Mouse (Mus musculus): ENCODE results near the gene Pappa2. TPM values are rescaled to one million over a fixed set of nuclear protein-coding genes. Genes with fewer than 3 reads are reported as not detected.

The Pappa2 gene
- polyA plus RNA-seq, 1 experiment from 2014 or later, result 1.9 TPM

- H3K9ac ChIP-seq (ENCODE audit: low read length), result no peak overlapping the region
- no peak overlapping the region for H3K4me2 ChIP-seq
- no peaks in the 10 kb centered on the region for H3K4me1 ChIP-seq (ENCODE audit: control insufficient read depth, insufficient read depth, low read length)
- no peaks in the 10 kb centered on the region for H3K27me3 ChIP-seq (ENCODE audit: control insufficient read depth, insufficient read depth, low read length)
- H3K36me3 ChIP-seq (ENCODE audit: control insufficient read depth, insufficient read depth, low read length), result no peaks in the 10 kb centered on the region
- DNase-seq (ENCODE audit: low spot score, missing footprints), result no peak
- no peaks in the 10 kb centered on the region for H3K9me3 ChIP-seq (ENCODE audit: control insufficient read depth, low read length)
- no peak overlapping the region for H3K4me3 ChIP-seq (ENCODE audit: low read depth, low read length)
- ATAC-seq (ENCODE audit: low FRiP score), result no peak
- no peak overlapping the region for H3K27ac ChIP-seq (ENCODE audit: low read depth, low read length)
Measured at GRCm38 (mm10) chr1:158764211-158764610, 216.1 kb downstream of the Pappa2 start.

DNA sequence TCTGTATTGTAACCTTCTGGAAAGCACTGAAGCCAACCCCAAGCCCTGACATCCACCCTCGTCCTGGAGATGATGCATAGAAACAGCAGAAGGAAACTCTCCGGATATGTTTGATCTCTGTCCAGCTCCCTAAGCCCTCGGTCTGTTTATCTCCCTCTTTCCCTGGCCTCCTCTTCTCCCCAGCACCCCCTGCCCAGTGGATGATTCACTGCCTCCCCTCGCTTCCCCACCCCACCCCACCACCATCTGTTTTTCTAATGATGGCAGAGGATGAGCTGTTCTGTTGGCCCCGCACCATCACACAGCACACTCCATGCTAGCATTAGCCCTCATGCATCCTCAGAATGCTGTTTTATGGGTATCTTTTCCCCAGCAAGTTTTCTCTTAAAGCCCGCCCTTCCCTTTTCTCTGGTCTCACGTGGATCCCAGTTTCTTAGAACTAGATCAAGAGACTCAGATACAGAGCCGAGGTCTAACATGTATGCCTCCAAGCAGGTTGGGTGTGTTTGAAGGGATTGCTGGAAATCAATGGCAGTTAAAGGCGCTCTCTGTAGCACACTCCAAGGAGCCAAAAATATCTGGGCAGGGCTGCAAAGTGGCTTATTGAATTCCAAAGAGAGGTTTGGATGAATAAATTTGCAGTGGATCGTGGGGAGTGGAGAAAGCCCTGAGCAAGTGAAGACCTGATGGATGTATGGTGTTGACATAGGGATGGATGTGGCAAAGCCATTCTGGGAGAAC is 231.8 kb downstream of the Pappa2 start:
- Histone ChIP-seq H3K27ac (ENCODE audit: low read depth, low read length) (no peak overlapping the region), H3K27me3 (ENCODE audit: control insufficient read depth, insufficient read depth, low read length) (no peaks in the 10 kb centered on the region), H3K4me1 (ENCODE audit: control insufficient read depth, insufficient read depth, low read length) (no peaks in the 10 kb centered on the region), H3K9ac (ENCODE audit: low read length) (no peak overlapping the region), H3K4me3 (ENCODE audit: low read depth, low read length) (no peak overlapping the region), H3K4me2 (no peak overlapping the region), H3K9me3 (ENCODE audit: control insufficient read depth, low read length) (no peaks in the 10 kb centered on the region), H3K36me3 (ENCODE audit: control insufficient read depth, insufficient read depth, low read length) (no peaks in the 10 kb centered on the region)
- ATAC-seq (ENCODE audit: low FRiP score) (no peak; the same call in 1 of the 2 replicates), DNase-seq (ENCODE audit: low spot score, missing footprints) (no peak)
- 81% methylated on average over 10 of the region's 10 CpGs for WGBS

GRCm38 (mm10) chr1:158741449-158741848 is 238.8 kb downstream of the Pappa2 start:
- 87% methylated on average over 5 of the region's 5 CpGs for WGBS
- no peaks in the 10 kb centered on the region for H3K27me3 ChIP-seq (ENCODE audit: control insufficient read depth, insufficient read depth, low read length)
- H3K9ac ChIP-seq (ENCODE audit: low read length), result no peak overlapping the region
- no peak overlapping the region for H3K4me3 ChIP-seq (ENCODE audit: low read depth, low read length)
- no peak overlapping the region for H3K27ac ChIP-seq (ENCODE audit: low read depth, low read length)
- ATAC-seq (ENCODE audit: low FRiP score) (no peak), DNase-seq (ENCODE audit: low spot score, missing footprints) (no peak)
- peaks cover 4% of the 10 kb centered on the region; the same call in 1 of the 2 replicates for H3K4me1 ChIP-seq (ENCODE audit: control insufficient read depth, insufficient read depth, low read length)
- no peaks in the 10 kb centered on the region for H3K9me3 ChIP-seq (ENCODE audit: control insufficient read depth, low read length)
- no peaks in the 10 kb centered on the region for H3K36me3 ChIP-seq (ENCODE audit: control insufficient read depth, insufficient read depth, low read length)
- H3K4me2 ChIP-seq, result no peak overlapping the region

- WGBS, result 85% methylated on average over 5 of the region's 5 CpGs
- Histone ChIP-seq H3K4me2 (no peak overlapping the region), H3K4me1 (ENCODE audit: control insufficient read depth, insufficient read depth, low read length) (peaks cover 4% of the 10 kb centered on the region; the same call in 1 of the 2 replicates), H3K9ac (ENCODE audit: low read length) (no peak overlapping the region), H3K4me3 (ENCODE audit: low read depth, low read length) (no peak overlapping the region), H3K27ac (ENCODE audit: low read depth, low read length) (no peak overlapping the region), H3K36me3 (ENCODE audit: control insufficient read depth, insufficient read depth, low read length) (no peaks in the 10 kb centered on the region), H3K27me3 (ENCODE audit: control insufficient read depth, insufficient read depth, low read length) (no peaks in the 10 kb centered on the region), H3K9me3 (ENCODE audit: control insufficient read depth, low read length) (no peaks in the 10 kb centered on the region)
- ATAC-seq (ENCODE audit: low FRiP score), result no peak
- no peak for DNase-seq (ENCODE audit: low spot score, missing footprints)
Measured at GRCm38 (mm10) chr1:158740949-158741348, 239.3 kb downstream of the Pappa2 start.

DNA sequence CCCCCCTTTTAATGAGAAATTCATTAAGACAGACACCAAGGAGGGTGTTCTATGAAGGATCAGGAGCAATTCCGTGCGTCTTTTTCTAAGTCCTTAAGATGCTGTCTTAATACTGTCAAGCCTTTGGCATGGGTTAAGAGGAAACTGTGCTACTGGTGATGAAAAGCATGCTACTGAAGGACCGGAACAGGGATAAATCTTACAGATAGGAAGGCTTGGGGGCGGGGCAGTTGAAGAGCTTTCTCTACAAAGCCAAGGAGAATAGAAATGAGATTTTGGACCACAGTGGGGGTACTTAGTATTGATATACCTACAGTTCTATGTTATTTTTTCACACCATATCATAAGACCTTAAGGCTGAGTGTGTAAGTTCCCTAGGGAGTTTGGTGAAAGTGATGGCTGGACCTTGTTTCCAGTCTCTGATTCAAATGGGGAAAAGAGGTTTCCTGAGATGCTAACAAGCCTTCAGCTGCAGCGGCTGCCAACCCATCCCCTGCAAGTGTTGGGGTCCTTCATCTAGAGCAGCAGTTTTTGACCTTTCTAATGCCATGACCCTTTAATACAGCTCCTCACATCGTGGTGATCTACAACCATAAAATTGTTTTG is 240.0 kb downstream of the Pappa2 start:
- Histone ChIP-seq H3K36me3 (ENCODE audit: control insufficient read depth, insufficient read depth, low read length) (no peaks in the 10 kb centered on the region), H3K4me1 (ENCODE audit: control insufficient read depth, insufficient read depth, low read length) (peaks cover 4% of the 10 kb centered on the region; the same call in 1 of the 2 replicates), H3K4me2 (no peak overlapping the region), H3K27ac (ENCODE audit: low read depth, low read length) (no peak overlapping the region), H3K9ac (ENCODE audit: low read length) (no peak overlapping the region), H3K4me3 (ENCODE audit: low read depth, low read length) (no peak overlapping the region), H3K27me3 (ENCODE audit: control insufficient read depth, insufficient read depth, low read length) (no peaks in the 10 kb centered on the region), H3K9me3 (ENCODE audit: control insufficient read depth, low read length) (no peaks in the 10 kb centered on the region)
- ATAC-seq (ENCODE audit: low FRiP score) (no peak), DNase-seq (ENCODE audit: low spot score, missing footprints) (no peak)
- 79% methylated on average over 6 of the region's 6 CpGs for WGBS

- ATAC-seq (ENCODE audit: low FRiP score) (peak; percentile 75), DNase-seq (ENCODE audit: low spot score, missing footprints) (no peak)
- Histone ChIP-seq H3K36me3 (ENCODE audit: control insufficient read depth, insufficient read depth, low read length) (no peaks in the 10 kb centered on the region), H3K27ac (ENCODE audit: low read depth, low read length) (no peak overlapping the region), H3K4me3 (ENCODE audit: low read depth, low read length) (no peak overlapping the region), H3K9ac (ENCODE audit: low read length) (no peak overlapping the region), H3K4me2 (no peak overlapping the region), H3K4me1 (ENCODE audit: control insufficient read depth, insufficient read depth, low read length) (peaks cover 4% of the 10 kb centered on the region; the same call in 1 of the 2 replicates), H3K27me3 (ENCODE audit: control insufficient read depth, insufficient read depth, low read length) (no peaks in the 10 kb centered on the region), H3K9me3 (ENCODE audit: control insufficient read depth, low read length) (no peaks in the 10 kb centered on the region)
- WGBS, result 28% methylated on average over 5 of the region's 5 CpGs
Measured at GRCm38 (mm10) chr1:158739132-158739919, 241.0 kb downstream of the Pappa2 start.

- H3K36me3 ChIP-seq (ENCODE audit: control insufficient read depth, insufficient read depth, low read length), result no peaks in the 10 kb centered on the region
- ATAC-seq (ENCODE audit: low FRiP score) (no peak), DNase-seq (ENCODE audit: low spot score, missing footprints) (no peak)
- H3K27me3 ChIP-seq (ENCODE audit: control insufficient read depth, insufficient read depth, low read length), result no peaks in the 10 kb centered on the region
- no peak overlapping the region for H3K27ac ChIP-seq (ENCODE audit: low read depth, low read length)
- H3K4me2 ChIP-seq, result no peak overlapping the region
- no peak overlapping the region for H3K9ac ChIP-seq (ENCODE audit: low read length)
- WGBS, result 78% methylated on average over 4 of the region's 4 CpGs
- H3K4me1 ChIP-seq (ENCODE audit: control insufficient read depth, insufficient read depth, low read length), result no peaks in the 10 kb centered on the region
- H3K9me3 ChIP-seq (ENCODE audit: control insufficient read depth, low read length), result no peaks in the 10 kb centered on the region
- no peak overlapping the region for H3K4me3 ChIP-seq (ENCODE audit: low read depth, low read length)
Measured at GRCm38 (mm10) chr1:158732868-158733496, 247.3 kb downstream of the Pappa2 start.

GRCm38 (mm10) chr1:158713301-158714095 is 266.8 kb downstream of the Pappa2 start:
- Histone ChIP-seq H3K36me3 (ENCODE audit: control insufficient read depth, insufficient read depth, low read length) (no peaks in the 10 kb centered on the region), H3K4me2 (no peak overlapping the region), H3K9ac (ENCODE audit: low read length) (no peak overlapping the region), H3K4me1 (ENCODE audit: control insufficient read depth, insufficient read depth, low read length) (no peaks in the 10 kb centered on the region), H3K9me3 (ENCODE audit: control insufficient read depth, low read length) (no peaks in the 10 kb centered on the region), H3K27ac (ENCODE audit: low read depth, low read length) (no peak overlapping the region), H3K27me3 (ENCODE audit: control insufficient read depth, insufficient read depth, low read length) (no peaks in the 10 kb centered on the region), H3K4me3 (ENCODE audit: low read depth, low read length) (no peak overlapping the region)
- 24% methylated on average over 5 of the region's 5 CpGs for WGBS
- ATAC-seq (ENCODE audit: low FRiP score) (no peak), DNase-seq (ENCODE audit: low spot score, missing footprints) (no peak)
